Mouse (Mus musculus) CH12.LX (cell line): ENCODE measurements around the gene Myom3.

ENCODE experiments used
- EP300 ChIP-seq: IDR thresholded peaks from 2 replicates; pipeline ENCODE4 v1.6.1; 2011; ENCODE audit warnings: low read length, improper control_type of control experiment
- JUND ChIP-seq: conservative IDR thresholded peaks from 2 replicates; pipeline ENCODE4 v1.6.1; 2011; ENCODE audit warnings: low read depth, low read length, improper control_type of control experiment
- MAX ChIP-seq: IDR thresholded peaks from 2 replicates; pipeline ENCODE4 v1.6.1; 2011; ENCODE audit warnings: low read length, improper control_type of control experiment
- MAZ ChIP-seq: IDR thresholded peaks from 2 replicates; pipeline ENCODE4 v1.6.1; 2012; ENCODE audit warnings: low read depth, mild to moderate bottlenecking, inconsistent platforms, low read length, improper control_type of control experiment, moderate library complexity
- NELFE ChIP-seq: IDR thresholded peaks from 2 replicates; pipeline ENCODE4 v1.6.1; 2011; ENCODE audit warnings: low read depth, low read length, improper control_type of control experiment
- POLR2A ChIP-seq: IDR thresholded peaks from 2 replicates; pipeline ENCODE4 v1.6.1; 2011; ENCODE audit warnings: low read depth, mild to moderate bottlenecking, improper control_type of control experiment, low read length
- POLR2AphosphoS2 ChIP-seq: IDR thresholded peaks from 2 replicates; pipeline ENCODE4 v1.6.1; 2011; ENCODE audit warnings: low read depth, low read length, improper control_type of control experiment
- TBP ChIP-seq: conservative IDR thresholded peaks from 2 replicates; pipeline ENCODE4 v1.6.1; 2011; ENCODE audit warnings: low read depth, low read length, improper control_type of control experiment
- UBTF ChIP-seq: IDR thresholded peaks from 2 replicates; pipeline ENCODE4 v1.6.1; 2012; ENCODE audit warnings: low read depth, mild to moderate bottlenecking, inconsistent platforms, low read length, improper control_type of control experiment, moderate library complexity
- ZC3H11A ChIP-seq: IDR thresholded peaks from 2 replicates; pipeline ENCODE4 v1.6.1; 2012; ENCODE audit warnings: low read depth, mild to moderate bottlenecking, inconsistent platforms, low read length, improper control_type of control experiment
- ZKSCAN1 ChIP-seq: IDR thresholded peaks from 2 replicates; pipeline ENCODE4 v1.6.1; 2012; ENCODE audit warnings: low read depth, inconsistent platforms, low read length, improper control_type of control experiment, borderline replicate concordance
- ZMIZ1 ChIP-seq: IDR thresholded peaks from 2 replicates; pipeline ENCODE4 v1.6.1; 2012; ENCODE audit warnings: low read depth, mild to moderate bottlenecking, inconsistent platforms, low read length, improper control_type of control experiment

DNA sequence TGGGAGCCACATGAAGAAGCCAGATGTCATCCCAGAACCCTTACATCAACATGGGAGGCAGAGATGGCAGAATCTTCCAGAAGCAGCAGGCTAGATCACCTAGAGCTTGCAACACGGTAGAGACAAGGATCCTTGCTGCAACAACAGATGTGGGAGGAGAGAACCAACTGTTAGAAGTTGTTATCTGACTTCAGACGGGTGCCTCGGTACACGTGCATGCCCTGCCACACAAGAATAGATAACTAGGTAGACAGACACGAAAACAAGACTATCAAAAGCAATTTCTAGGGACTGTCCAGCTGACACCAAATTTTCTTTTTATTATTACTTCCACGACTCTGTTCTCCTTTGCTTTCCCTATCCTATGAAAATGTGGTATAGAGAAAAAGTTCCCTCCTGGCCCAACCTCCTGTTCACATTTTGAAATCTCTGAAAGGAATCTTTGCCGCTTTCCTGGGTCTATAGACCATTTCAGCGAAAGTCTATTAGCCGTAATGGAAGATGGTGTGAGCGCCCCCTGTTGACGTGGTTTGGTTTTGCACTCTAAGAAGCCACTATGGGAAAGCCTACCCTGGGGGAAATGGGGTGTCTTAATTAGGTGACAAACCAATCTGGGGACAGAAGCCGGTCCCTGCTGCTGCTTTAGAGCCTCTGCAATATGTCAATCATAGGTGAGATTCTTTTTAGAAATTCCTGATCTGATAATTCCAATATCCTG is 57.5 kb downstream of the Myom3 start:
- no peak for TF ChIP-seq POLR2AphosphoS2
- no peak for TF ChIP-seq POLR2A
- no peak for TF ChIP-seq ZC3H11A
- no peak for TF ChIP-seq ZKSCAN1
- no peak for TF ChIP-seq MAZ
- TF ChIP-seq ZMIZ1, result no peak
- TF ChIP-seq MAX, result no peak
- no peak for TF ChIP-seq UBTF
- TF ChIP-seq EP300, result no peak
- TF ChIP-seq NELFE, result no peak
- TF ChIP-seq JUND, result no peak
- no peak for TF ChIP-seq TBP
